Mouse (Mus musculus) forebrain, embryonic 14.5 days (tissue): ENCODE data around the gene Nol4l. TPM values are rescaled to one million over a fixed set of nuclear protein-coding genes. Genes with fewer than 3 reads are reported as not detected.

Experiments used
- ATAC-seq: fragments of 200-750 bp; cut with Nextera tagmentation; 2 replicates; pipeline ENCODE4 v1.8.0; 2017; ENCODE audit warnings: mild to moderate bottlenecking, moderate library complexity
- DNase-seq: peaks from one replicate; pipeline ENCODE4 v3.0.0-alpha.2; 2015; ENCODE audit warnings: low spot score
- H3K27ac ChIP-seq: fragments of 300-500 bp; sonication (generic); 2 replicates; pipeline ENCODE4 v1.5.1; 2014; ENCODE audit warnings: low read depth, mild to moderate bottlenecking, control low read depth, low read length, moderate library complexity
- H3K27me3 ChIP-seq: fragments of 300-500 bp; sonication (generic); replicated peaks from 2 replicates; pipeline ENCODE4 v1.6.1; 2014; ENCODE audit warnings: low read length, control low read depth, mixed read lengths; ENCODE audit not compliant: control insufficient read depth, insufficient read depth
- H3K36me3 ChIP-seq: fragments of 300-500 bp; sonication (generic); 2 replicates; pipeline ENCODE4 v1.6.1; 2014; ENCODE audit warnings: low read length, control low read depth; ENCODE audit not compliant: control insufficient read depth, insufficient read depth
- H3K4me1 ChIP-seq: fragments of 300-500 bp; sonication (generic); 2 replicates; pipeline ENCODE4 v1.6.1; 2014; ENCODE audit warnings: antibody characterized with exemption, low read length, control low read depth; ENCODE audit not compliant: control insufficient read depth, insufficient read depth
- H3K4me2 ChIP-seq: fragments of 300-500 bp; sonication (generic); 2 replicates; pipeline ENCODE4 v1.6.1; 2014; ENCODE audit warnings: mild to moderate bottlenecking, control low read depth, low read length
- H3K4me3 ChIP-seq: fragments of 300-500 bp; sonication (generic); 2 replicates; pipeline ENCODE4 v1.5.1; 2014; ENCODE audit warnings: low read depth, low read length, control low read depth
- H3K9ac ChIP-seq: fragments of 300-500 bp; sonication (generic); 2 replicates; pipeline ENCODE4 v1.6.1; 2014; ENCODE audit warnings: mild to moderate bottlenecking, low read length, control low read depth, moderate library complexity
- H3K9me3 ChIP-seq: fragments of 300-500 bp; sonication (generic); replicated peaks from 2 replicates; pipeline ENCODE4 v1.6.1; 2016; ENCODE audit warnings: low read length, control low read depth, mixed read lengths; ENCODE audit not compliant: control insufficient read depth
- WGBS: fragments of 180-500 bp; shearing (Covaris S2); extraction: QIAGEN DNeasy Blood & Tissue Kit; methylation state at CpG from one replicate; pipeline ENCODE4 v1.1.7; 2014; 5-methylcytosine and 5-hydroxymethylcytosine counted together
- polyA plus RNA-seq: library from polyadenylated mRNA; unstranded; fragments of >200 nt; fragmentation: Nextera tagmentation; extraction: Ambion mirVana; gene quantifications from 2 replicates; pipeline ENCODE4 v1.2.1, GENCODE M21; 2014

Gene Nol4l
- polyA plus RNA-seq, 1 experiment from 2014 or later = 31.4 TPM

- H3K4me3 ChIP-seq = no peak overlapping the region
- H3K9ac ChIP-seq = peak overlapping the region; percentile 17; the same call in 1 of the 2 replicates
- 0 out of 2 replicates have a peak overlapping the region, but pooled peaks have one; percentile 21 for H3K27ac ChIP-seq
- peak; percentile 64 for ATAC-seq
- H3K27me3 ChIP-seq = no peaks in the 10 kb centered on the region
- no peak overlapping the region for H3K4me2 ChIP-seq
- H3K36me3 ChIP-seq = no peaks in the 10 kb centered on the region
- H3K9me3 ChIP-seq = no peaks in the 10 kb centered on the region
- peak; percentile 33 for DNase-seq
- 28% methylated on average over 4 of the region's 4 CpGs for WGBS
- peaks cover 17% of the 10 kb centered on the region for H3K4me1 ChIP-seq
Measured at GRCm38 (mm10) chr2:153522270-153522669, 7.5 kb downstream of the Nol4l start.

DNA sequence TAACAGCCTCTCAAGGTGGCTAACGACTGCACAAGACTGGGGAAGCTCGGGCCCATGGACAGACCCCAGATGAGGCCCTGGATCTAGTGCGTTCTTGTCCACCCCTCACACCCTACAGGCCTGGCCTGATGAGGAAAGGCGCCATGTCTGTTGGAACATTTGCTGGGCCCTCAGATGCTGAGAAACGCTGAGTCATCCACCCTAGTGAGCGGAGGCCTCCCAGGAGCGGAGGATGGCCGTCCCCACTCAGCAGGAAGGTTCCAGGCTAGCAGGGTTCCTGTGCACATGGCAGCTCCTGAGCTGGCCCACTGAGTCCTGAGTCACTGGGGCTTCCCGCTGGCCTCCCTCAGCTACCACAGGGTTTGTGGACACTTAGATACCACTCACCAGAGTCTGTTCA, 9.7 kb downstream of the Nol4l start:
- no peaks in the 10 kb centered on the region for H3K27me3 ChIP-seq
- H3K36me3 ChIP-seq = no peaks in the 10 kb centered on the region
- peaks cover 9% of the 10 kb centered on the region; the same call in 1 of the 2 replicates for H3K4me1 ChIP-seq
- H3K4me2 ChIP-seq = no peak overlapping the region
- ATAC-seq = no peak
- H3K27ac ChIP-seq = no peak overlapping the region
- no peaks in the 10 kb centered on the region for H3K9me3 ChIP-seq
- no peak overlapping the region for H3K4me3 ChIP-seq
- WGBS = 79% methylated on average over 9 of the region's 9 CpGs
- DNase-seq = no peak
- H3K9ac ChIP-seq = no peak overlapping the region

- Histone ChIP-seq H3K9ac (no peak overlapping the region), H3K4me2 (no peak overlapping the region), H3K4me3 (no peak overlapping the region), H3K27ac (no peak overlapping the region), H3K27me3 (no peaks in the 10 kb centered on the region), H3K36me3 (no peaks in the 10 kb centered on the region), H3K4me1 (peaks cover 5% of the 10 kb centered on the region), H3K9me3 (no peaks in the 10 kb centered on the region)
- DNase-seq (no peak), ATAC-seq (no peak)
- WGBS = 48% methylated on average over 4 of the region's 4 CpGs
Measured at GRCm38 (mm10) chr2:153516961-153517360, 12.8 kb downstream of the Nol4l start.

GRCm38 (mm10) chr2:153515582-153515981, 14.2 kb downstream of the Nol4l start:
- H3K4me1 ChIP-seq = peaks cover 9% of the 10 kb centered on the region

DNA sequence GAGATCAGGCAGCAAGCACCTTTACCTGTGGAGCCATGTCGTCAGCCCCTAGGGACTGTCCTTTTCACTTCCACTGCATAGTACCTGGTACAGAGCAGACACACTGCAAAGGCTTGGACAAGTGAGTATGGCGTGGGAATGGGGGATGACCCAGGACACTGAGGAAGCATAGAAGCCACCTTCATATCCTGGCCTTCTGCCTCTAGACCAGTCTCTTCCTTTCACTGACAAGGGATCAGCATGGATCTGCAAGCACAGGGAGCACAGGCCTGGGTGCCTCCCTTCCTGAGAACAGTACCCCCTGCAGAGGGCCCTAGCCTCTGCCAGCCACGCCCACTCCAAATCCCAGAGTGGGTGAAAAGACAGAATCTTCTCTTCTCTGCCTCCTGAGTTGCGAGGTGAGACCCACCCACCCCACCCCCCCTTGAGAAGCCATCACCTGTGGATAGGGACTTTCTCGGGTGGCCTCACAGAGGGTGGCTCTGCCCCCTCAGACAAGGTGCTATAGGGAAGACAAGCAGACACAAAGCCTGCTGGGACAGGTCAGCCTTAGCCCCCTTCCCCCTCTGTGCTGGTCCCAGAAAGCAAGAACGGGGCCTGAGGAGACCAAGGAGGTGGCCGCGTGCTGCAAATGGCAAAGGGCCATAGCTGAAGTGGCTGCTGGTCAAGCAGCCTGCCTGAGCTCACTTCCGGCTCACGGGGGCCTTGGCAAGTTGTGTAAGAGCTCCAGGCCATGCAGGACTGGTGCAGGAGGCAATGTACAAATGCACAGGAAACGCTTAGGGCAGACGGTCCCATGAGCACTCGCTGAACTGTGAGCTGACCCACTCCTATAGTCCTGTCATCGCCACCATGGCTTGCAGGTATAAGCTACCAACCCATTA, 15.0 kb downstream of the Nol4l start:
- DNase-seq (no peak), ATAC-seq (no peak)
- Histone ChIP-seq H3K4me3 (no peak overlapping the region), H3K27ac (no peak overlapping the region), H3K4me1 (peaks cover 13% of the 10 kb centered on the region), H3K36me3 (no peaks in the 10 kb centered on the region), H3K27me3 (no peaks in the 10 kb centered on the region), H3K4me2 (no peak overlapping the region), H3K9me3 (no peaks in the 10 kb centered on the region), H3K9ac (no peak overlapping the region)
- 82% methylated on average over 12 of the region's 14 CpGs for WGBS

More at GRCm38 (mm10) chr2:153515582-153515981, 14.2 kb downstream of the Nol4l start:
- no peaks in the 10 kb centered on the region for H3K9me3 ChIP-seq
- H3K4me2 ChIP-seq = no peak overlapping the region
- no peaks in the 10 kb centered on the region for H3K36me3 ChIP-seq
- no peak overlapping the region for H3K27ac ChIP-seq
- H3K9ac ChIP-seq = no peak overlapping the region
- DNase-seq (no peak), ATAC-seq (no peak)
- no peaks in the 10 kb centered on the region for H3K27me3 ChIP-seq
- 95% methylated on average over 6 of the region's 6 CpGs for WGBS
- no peak overlapping the region for H3K4me3 ChIP-seq

GRCm38 (mm10) chr2:153513983-153514382, 15.8 kb downstream of the Nol4l start:
- no peaks in the 10 kb centered on the region for H3K27me3 ChIP-seq
- no peak overlapping the region for H3K27ac ChIP-seq
- WGBS = 84% methylated on average over 3 of the region's 3 CpGs
- no peaks in the 10 kb centered on the region for H3K36me3 ChIP-seq
- H3K4me1 ChIP-seq = peaks cover 20% of the 10 kb centered on the region
- ATAC-seq = no peak
- no peak overlapping the region for H3K9ac ChIP-seq
- H3K4me2 ChIP-seq = no peak overlapping the region
- H3K9me3 ChIP-seq = no peaks in the 10 kb centered on the region
- DNase-seq = no peak
- H3K4me3 ChIP-seq = no peak overlapping the region

DNA sequence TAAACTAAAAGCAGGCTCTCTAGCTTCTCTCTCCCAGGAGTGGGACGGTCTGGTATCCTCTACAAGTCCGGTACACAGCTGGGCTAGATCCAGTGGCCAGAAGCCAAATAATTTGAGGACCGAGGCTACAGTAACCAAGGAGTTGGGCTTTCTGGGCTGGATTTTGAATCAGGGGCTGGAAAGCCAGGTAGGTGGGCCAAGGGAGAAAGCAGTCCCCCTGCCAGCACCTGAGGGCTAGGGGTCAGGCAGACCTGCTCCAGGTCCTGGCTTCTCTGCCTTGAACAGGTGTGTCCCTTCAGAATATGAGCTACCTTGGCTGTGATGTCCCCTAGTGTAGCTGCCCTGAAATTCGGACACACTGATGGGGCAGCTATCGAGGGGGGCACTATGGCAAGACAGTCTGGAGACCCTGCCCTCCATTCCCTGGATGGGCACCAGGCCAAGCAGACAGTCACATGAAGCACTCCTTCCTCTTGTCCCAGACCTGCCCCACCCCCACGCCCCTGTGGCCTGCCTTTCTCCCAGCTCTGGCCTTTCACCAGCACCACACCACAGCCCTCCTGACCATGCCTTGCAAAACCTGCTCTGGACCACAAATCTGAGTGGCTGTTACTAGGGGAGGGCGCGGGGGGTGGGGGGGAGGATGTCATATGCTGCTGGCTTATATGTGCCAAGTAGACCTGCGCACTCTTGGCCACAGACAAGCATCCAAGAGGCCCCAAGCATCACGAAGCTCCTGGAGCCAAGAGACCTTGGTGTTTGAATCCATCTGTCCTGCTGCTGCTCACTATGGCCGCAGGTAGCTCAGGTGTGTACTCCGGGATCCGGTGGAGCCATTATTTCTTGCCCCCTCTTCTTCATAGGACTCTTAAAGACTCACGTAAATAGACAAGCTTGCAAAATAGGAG, 17.1 kb downstream of the Nol4l start:
- WGBS = 79% methylated on average over 14 of the region's 14 CpGs
- H3K36me3 ChIP-seq = no peaks in the 10 kb centered on the region
- H3K4me3 ChIP-seq = no peak overlapping the region
- peaks cover 22% of the 10 kb centered on the region for H3K4me1 ChIP-seq
- no peak overlapping the region for H3K27ac ChIP-seq
- no peak for ATAC-seq
- no peaks in the 10 kb centered on the region for H3K27me3 ChIP-seq
- H3K4me2 ChIP-seq = no peak overlapping the region
- H3K9ac ChIP-seq = no peak overlapping the region
- H3K9me3 ChIP-seq = no peaks in the 10 kb centered on the region
- no peak for DNase-seq

GRCm38 (mm10) chr2:153511562-153511961, 18.2 kb downstream of the Nol4l start:
- Histone ChIP-seq H3K9ac (no peak overlapping the region), H3K36me3 (no peaks in the 10 kb centered on the region), H3K9me3 (no peaks in the 10 kb centered on the region), H3K4me1 (peaks cover 22% of the 10 kb centered on the region), H3K4me3 (no peak overlapping the region), H3K27me3 (no peaks in the 10 kb centered on the region), H3K27ac (no peak overlapping the region), H3K4me2 (no peak overlapping the region)
- ATAC-seq = no peak
- 16% methylated on average over 6 of the region's 6 CpGs for WGBS
- DNase-seq = no peak
